Mouse (Mus musculus): ENCODE results near the gene Ube2g1. TPM values are rescaled to one million over a fixed set of nuclear protein-coding genes. Genes with fewer than 3 reads are reported as not detected.
"Not testable (repeated sequence)": the region's sequence is repeated elsewhere in the genome, so short reads cannot be mapped to it uniquely, and the experiment has no call there.

Ube2g1 gene
- total RNA-seq, 2 experiments from 2014 or later = 49.6 to 54.7 TPM

DNA sequence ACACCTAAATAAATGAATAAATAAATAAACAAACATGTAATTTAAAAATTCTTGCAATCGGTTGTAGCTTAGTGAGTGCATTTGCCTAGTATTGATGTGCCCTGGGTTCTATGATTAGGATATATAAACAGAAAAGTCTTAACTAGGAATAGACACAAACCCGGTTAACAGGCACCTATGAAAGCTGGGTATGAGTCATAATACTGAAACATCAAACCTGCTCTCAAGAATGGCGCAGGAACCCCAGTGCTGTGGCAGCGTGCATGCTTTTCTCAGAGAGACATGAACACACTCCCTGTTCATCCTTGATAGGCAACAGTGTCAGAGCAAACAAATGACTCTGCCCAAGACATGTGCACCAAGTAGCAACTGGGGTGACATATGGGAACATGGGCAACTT is 9.3 kb upstream of the Ube2g1 start:
- DNase-seq = no peak

DNA sequence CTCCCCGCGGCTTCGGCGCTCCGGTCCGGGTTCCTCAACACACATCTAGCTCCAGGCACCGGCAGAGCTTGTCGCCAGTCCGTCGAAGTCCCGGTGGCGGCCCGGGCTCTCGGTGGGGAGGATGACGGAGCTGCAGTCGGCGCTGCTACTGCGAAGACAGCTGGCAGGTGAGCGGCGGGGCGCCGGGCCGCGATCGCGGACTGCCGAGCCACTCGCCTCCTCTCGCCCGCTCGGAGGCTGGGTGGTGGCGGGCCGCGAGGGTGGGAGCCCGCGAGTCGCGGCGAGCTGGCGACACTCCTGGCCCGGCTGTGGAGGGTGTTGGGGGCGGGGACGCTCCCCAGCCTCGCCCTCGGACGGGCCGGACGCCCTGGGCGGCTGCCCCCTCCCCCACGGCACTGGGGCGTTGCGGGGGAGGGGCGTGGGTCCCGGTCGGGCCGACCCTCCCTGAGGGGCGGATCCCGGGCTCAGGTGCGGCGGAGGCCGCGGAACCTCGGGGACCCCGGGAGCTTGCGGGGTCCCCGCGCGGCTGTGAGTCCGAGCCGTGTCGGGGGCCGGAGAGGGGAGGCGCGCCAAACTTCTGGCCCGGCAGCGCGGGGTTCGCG is 487 bp downstream of the Ube2g1 start:
- peak; percentile 84 to 89 for DNase-seq

DNA sequence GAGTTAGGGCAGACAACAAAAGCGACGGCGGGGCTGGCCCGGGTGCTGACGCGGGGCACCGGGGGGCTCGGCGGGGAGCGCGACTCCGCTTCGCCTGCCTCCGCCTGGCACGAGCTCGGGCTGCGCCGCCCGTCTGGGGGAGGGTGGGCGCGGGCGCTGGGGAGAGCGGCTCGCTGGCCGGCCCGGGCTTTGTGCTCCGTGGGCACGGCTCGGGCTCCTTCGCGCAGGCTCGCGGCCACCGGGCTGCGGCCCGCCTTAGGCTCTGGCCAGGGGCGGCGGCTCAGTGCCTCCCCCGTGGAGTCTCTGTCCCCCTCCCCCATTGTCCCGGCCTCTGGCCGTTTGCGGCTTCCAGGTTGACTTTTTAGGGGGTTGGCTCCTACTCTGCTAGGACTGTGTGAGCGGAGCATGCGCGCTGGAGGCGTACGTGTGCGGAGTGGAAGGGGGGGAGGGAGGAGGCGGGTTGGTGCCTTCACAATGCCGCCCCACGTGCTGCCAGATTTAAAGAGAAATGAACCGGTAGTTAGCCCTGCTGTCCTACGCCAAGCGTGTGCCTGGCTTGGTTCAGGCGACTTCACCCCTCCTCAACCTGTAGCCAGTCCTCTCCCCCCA is 1.1 kb downstream of the Ube2g1 start:
- peak; percentile 95 to 96 for DNase-seq

DNA sequence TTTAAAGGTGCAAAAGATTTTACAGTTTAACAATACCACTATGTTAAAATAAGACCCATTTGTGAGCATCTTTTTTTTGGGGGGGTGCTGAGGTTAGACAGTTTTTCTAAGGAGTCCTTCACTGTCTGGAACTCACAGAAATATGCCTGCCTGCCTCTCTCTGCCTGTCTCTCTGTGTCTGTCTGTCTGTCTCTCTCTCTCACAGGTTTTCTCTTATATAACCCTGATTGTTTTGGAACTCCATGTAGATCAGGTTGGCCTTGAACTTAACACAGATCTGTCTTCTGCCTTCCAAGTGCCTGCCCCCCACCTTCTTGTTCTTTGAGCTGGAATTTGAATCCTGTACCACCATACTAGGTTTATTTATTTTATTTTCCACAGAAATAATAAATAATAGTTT is 2.2 kb downstream of the Ube2g1 start:
- DNase-seq = no peak

DNA sequence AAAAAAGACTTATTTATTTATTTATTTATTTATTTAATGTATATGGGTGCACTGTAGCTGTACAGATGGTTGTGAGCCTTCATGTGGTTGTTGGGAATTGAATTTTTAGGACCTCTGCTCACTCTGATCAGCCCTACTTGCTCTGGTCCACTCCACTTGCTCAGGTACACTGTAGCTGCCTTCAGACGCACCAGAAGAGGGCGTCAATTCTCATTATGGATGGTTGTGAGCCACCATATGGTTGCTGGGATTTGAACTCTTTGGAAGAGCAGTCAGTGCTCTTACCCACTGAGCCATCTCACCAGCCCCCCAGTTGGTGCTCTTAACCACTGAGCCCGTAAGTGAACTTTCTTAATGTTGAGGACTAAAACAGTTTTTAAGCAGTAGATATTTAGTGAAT is 7.3 kb downstream of the Ube2g1 start:
- DNase-seq = not testable (repeated sequence)

DNA sequence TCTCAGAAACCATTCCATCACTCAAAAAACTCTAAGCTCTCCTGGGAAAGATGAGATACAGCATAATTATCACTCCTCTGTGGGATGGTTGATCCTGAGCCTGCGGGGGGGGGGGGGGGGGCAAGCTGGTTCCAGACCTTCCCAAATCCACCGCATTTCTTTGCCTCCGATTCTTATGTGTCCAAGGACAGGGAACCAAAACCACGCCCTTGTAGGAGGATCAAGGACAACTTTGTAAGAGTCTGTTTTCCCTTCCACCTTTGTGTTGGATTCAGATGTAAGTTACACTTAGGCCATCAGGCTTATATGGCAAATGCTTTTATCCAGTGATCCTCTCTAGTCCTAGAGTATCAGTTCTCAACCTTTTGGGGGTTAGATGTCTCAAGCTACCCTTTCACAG is 8.8 kb downstream of the Ube2g1 start:
- no peak for DNase-seq

DNA sequence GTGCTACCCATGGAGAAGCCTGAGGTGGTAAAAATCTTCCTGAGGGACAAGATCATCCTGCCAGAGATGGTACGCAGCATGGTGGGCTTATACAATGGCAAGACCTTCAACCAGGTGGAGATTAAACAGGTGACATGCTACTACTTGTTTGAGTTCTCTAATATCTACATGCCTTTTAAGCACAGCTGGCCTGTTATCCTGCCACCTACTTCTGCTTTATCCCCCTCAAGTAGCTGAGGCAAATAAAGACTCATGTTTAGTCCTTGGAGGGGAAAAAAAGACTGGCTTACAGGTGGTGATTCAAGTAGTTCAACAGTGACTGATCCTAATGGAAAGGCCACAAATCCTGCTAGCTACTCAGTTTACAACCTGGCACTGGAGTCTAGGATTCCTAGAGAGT is 11.4 kb downstream of the Ube2g1 start:
- DNase-seq = no peak

DNA sequence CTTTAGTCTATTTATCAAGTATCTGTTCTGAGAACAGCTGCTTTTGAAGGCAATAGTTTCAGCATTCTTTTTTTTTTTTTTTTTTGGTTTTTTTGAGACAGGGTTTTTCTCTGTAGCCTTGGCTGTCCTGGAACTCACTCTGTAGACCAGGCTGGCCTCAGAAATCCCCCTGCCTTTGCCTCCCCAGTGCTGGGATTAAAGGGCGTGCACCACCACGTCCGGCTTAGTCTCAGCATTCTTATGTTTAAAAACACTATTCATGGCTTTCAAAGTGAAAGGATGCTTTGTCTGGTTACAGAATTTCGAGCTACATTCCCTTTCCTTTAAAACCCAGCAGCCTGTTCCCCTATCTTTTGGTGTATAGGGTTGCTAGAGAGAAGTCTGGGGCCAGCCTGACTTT is 35.6 kb downstream of the Ube2g1 start:
- DNase-seq = no peak

DNA sequence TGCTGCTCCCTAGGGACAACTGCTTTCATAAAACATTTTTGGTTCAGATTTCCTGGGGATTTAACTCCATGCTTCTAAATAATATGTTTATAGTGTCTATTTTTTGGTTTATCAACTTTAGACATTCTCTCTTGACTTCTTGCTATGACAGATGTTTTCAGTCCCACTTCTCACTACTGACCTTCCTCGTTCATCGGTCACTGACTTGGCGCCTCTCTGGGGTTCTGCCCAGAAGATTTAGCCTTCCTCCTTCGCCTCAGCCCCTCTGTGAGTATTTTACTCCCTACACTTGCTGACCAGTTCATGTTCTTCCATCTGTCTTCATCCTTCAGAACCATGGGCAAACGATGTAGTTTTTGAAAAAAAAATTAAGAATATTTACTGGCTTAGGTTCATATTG is 38.3 kb downstream of the Ube2g1 start:
- peak; percentile 11 to 18 for DNase-seq

DNA sequence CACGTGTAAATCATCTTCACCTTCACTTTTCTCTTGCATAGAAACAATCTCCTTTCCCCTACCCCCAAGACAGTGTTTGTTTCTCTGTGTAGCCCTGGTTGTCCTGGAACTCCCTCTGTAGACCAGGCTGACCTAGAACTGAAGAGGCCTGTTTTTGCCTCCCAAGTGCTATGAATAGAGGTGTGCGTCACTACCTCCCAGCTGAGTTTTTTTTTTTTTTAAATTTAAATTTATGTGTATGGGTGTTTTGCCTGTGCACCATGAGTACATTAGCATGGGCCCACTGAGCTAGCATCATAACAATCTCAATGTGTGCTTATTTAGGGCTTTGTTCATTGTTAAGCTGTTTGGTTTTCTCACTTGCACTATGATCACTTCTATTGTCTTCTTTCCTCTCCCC is 43.3 kb downstream of the Ube2g1 start:
- no peak for DNase-seq

DNA sequence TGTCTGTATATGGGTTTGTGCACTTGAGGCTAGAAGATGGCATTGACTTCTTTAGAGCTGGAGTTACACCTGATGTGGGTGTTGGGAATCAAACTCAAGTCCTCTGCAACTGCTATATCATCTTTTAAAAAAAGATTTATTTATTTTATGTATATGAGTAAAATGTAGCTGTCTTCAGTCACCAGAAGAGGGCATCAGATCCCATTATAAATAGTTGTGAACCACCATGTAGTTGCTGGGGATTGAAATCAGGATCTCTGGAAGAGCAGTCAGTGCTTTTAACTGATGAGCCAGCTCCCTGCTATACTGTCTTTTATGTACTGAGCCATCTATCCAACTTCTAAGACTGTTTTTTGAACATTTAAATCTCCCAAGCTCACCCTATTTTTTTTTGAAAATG is 52.8 kb downstream of the Ube2g1 start:
- DNase-seq = no peak

DNA sequence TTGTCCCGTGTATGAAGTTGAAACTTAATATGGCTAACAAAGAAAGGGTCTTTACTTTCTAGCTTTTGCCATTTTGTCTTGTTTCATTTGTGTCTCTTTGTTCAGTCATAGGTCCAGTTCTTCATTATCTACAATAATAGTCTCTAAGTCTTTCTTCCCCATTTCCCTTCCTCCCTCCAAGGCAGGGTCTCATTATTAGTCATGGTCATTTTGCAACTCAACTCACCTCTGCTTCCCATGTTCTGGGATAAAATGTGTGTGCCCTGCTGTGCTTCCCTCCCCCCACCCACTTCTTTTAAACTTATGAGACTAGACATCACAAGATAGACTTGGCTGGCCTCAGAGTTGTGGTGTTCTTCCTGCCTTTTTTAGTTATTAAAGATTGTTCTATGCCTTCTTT is 53.3 kb downstream of the Ube2g1 start:
- DNase-seq = no peak

DNA sequence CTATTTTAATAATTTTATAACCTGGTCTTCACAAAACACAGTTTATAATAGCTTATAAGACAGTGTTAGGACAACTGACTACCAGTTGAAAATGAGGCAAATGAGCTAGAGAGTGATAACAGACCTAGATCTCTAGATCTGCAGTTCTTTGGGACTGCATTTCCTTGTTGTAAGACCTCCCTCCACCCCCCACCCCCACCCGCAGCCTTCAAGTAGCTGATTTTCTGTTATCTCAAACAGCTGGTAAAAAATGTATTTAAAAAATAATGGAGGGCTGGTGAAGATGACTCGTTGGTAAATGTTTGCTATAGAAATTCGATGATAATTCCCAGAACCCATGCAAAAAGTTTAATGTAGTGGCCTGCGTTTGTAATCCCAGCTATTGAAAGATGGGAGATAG is 57.6 kb downstream of the Ube2g1 start:
- DNase-seq = no peak

DNA sequence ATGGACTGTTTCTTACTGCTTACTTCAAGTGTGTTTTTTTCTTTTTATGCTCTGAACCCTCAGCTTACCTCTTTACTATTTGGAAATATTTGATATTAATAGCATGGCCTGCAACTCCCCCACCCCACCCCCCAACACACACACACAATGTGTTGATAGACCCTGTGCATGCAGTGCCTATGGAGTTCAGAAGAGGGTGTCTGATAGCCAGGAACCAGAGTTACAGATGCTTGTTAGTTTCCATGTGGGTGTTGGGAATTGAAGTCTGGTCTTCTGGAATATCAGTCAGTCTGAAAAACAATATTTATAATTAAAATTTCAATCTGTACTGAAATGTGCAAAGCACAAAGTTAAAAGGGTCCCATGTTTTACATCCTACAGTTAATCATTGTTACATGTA is 63.6 kb downstream of the Ube2g1 start:
- no peak for DNase-seq

DNA sequence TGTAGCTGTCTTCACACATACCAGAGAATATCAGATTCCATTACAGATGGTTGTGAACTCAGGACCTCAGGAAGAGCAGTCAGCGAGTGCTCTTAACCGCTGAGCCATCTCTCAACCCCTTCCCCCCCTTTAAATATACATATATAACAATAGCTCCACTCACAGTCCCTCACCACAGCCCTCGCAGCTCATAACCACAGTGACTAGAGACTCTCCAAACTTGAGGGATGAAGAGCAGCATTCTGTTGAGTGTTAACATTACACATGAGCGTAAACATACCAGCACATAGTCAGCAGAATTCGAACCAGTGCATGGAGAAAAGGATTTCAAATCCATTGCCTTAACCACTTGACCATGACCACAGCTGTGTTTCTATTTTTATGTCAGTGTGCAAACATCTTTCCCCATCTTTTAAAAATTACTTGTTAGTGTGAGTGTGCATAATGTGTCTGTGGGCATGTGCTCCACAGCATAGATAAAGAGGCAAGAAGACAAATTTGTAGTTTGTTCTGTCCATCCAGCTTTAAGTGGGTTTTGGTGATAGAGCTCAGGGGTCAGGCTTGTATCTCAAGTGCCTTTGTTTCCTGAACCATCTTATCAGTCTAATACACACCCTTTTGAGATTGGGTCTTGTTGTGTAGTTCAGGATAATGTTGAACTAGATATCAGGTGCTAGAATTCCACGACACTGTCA is 64.4 kb downstream of the Ube2g1 start:
- no peak for DNase-seq

DNA sequence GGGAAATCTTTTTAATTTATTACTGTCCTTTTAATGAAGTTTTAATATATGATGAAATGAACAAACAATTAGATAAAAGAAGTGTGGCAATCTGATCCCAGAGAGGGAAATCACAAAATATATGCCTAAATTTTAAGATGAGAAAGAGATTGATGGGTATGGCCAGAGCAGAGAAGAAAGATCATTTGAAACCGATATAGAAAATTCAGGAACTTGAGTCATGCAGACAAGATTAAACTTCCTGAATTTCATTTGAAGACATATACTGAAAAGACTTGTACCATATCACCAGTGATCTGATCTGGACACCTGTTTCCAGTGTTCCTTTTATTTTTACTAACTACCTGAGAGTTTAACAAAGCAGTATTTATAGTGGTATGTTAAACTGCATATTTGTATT is 65.4 kb downstream of the Ube2g1 start:
- DNase-seq = no peak

DNA sequence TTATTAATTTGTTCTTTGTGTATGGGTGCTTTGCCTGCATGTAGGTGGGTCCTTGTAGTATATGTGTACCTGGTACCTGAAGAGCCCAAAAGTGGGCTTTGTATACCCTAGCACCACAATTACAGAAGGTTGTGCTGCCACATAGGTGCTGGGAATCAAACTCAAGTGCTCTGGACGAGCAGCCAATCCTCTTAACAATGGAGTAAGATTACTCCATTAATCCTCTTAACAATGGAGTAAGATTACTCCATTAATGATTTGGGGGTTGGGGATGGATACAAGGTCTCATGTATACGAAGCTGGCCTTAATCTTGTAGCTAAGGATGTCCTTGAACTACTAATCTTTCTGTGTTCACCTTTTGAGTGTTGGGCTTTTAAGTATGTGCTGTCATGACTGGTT is 68.2 kb downstream of the Ube2g1 start:
- no peak for DNase-seq

DNA sequence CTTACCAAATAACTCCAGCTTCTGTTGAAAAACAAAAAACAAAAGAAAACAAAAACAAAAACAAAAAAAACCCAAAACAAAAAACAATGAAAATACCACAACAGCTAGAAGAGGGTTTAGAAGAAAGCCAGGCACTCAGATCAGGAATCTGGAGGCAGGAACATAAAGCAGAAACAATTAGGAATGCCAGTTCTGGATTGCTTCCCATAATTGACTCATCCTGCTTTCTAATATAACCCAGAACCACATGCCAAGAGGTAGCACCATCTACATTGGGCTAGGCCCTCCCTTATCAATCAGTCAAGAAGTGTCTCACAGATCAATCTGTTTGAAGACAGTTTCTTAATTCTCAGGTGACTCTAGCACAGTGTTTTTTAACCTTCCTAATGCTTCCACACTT is 73.6 kb downstream of the Ube2g1 start:
- no peak for DNase-seq

DNA sequence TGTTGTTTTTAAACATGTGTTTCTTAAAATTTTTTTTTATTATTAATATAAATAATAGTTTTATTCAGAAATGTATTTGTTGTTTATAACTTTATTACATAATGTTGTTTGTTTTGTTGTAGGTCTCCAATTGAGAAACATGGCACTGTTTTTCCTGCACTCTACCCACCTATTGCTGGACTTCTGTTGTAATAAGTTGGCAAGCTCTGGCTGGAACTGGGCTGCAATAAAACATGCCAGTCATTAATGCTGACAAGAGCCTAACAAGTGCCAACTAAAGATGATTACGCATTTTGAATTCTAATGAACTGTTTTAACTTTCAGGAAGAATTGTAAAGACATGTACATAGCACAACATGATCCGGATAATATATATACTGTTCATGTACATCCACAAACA is 76.3 kb downstream of the Ube2g1 start:
- DNase-seq = no peak

DNA sequence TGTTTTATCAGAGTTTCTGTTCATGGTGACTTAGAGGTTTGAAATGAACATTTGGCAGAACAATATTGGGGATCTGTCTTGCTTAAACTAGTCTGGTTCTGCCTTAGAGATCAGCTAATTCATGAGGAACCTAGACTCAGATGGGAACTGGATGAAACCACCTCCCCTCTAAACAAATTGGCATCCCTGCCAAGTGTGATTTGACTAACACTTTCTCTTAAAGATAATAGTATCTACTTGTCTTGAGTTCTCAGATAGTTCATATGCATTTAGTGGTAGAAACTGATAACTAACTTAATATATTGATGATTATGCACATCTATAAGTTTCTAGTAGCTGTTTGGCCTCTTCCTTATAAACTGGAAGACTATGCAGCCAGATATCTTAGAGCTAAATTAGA is 79.6 kb downstream of the Ube2g1 start:
- DNase-seq = no peak

DNA sequence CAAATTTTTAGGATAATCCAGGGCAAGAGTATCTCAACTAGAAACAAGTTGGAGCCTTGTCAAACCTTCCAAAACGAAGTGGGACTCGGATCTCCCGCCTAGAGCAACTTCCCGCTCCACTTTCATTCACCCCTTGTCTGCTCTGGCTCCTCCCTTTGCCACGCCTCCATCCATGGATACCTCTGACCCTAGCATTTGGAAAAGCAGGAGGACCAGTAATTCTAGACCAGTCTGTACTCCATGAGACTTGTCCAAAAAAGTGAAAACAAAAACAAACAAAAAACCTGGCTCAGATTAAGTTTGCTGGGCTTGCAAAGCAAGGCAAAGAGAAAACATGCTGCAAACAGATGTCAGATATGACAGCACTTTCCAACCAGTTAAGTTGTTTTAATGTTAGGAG is 81.2 kb downstream of the Ube2g1 start:
- no peak for DNase-seq

DNA sequence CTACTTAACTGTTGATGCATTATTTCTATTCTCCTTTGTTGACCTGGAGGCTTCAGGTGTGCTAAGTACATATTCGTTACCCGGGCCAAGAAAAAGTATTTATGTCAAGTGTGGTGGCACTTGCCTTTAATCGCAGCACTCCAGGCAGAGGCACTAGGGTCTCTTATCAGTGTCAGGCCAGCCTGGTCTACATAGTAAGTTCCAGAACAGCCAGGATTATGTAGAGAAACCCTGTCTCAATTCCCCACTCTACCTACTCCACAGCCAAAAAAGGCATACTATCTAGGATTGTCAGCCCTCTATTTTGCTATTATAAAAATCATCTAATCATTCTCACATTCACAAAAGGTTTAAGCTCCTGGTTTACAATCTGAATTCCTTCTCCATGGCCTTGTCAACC is 82.0 kb downstream of the Ube2g1 start:
- no peak for DNase-seq

DNA sequence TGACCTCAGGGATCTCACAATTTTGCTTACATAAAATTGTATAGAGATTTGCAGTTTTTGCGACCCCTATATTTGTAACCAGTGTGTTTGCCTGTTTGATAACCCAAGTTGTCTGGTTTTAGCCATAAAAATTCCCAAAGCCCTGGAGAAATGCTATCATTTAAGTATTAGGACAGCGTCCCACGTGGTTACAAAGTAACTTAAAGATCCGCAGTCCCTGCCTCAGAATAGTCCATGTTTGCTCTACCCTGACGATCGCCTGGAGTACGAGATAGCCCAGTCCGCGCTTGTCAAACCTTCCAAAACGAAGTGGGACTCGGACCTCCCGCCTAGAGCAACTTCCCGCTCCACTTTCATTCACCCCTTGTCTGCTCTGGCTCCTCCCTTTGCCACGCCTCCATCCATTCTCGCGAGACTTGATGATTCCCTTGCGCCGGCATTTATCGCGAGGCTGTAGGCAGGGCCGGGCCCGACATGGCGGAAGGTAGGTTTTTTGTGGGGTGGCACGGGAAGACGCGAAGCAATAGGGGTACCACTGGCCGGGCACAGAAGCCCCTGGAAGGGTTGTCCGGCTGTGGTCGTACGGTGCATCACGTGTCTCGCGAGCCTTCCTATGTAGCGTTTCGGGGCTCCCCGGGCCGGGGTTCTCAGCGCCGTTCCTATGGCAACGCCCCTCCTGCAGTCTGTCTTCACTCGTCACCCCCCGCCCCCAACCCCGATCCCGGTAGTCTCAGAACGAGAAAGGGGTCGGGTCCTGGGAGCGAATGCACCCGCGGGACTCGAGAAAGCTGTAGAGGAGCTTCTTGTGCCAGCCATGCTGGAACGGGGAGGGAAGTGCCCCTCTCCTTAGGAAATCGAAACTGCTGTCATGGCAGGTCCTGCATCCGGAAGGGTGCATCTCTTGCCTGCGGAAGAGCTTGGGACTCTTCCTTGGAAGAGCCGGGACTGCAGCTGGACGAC is 82.7 kb downstream of the Ube2g1 start, which contains the start of gene Ankfy1:
Gene Ankfy1, plus strand, starts transcription at position 456 of the 960 bp plus-strand sequence.
- peak; percentile 98 to 100 for DNase-seq

Data from heart, adult 18-20 months (tissue).